Mouse (Mus musculus) CH12.LX (cell line): ENCODE results near the gene Xpnpep2. TPM values are rescaled to one million over a fixed set of nuclear protein-coding genes. Genes with fewer than 3 reads are reported as not detected.

Source experiments
- DNase-seq: peaks from one replicate; pipeline ENCODE4 v3.0.0-alpha.2; 2013; ENCODE audit errors: extremely low read depth
- H3K27ac ChIP-seq: 2 replicates; pipeline ENCODE4 v1.5.1; 2012; ENCODE audit warnings: low read depth, mild to moderate bottlenecking, control low read depth, moderate library complexity; ENCODE audit not compliant: insufficient read depth
- H3K27me3 ChIP-seq: replicated peaks from 2 replicates; pipeline ENCODE3; 2012; ENCODE audit warnings: inconsistent platforms
- H3K36me3 ChIP-seq, 2 experiments: replicated peaks in 1 of 2; 2 replicates each; pipeline versions ENCODE3 to v1.6.1; 2012; ENCODE audit warnings: inconsistent platforms in 1 of 2, low read length in 1 of 2, mild to moderate bottlenecking in 1 of 2, mixed read lengths in 1 of 2, moderate library complexity in 1 of 2; ENCODE audit not compliant: control insufficient read depth in 1 of 2, insufficient read depth in 1 of 2
- H3K4me1 ChIP-seq, 2 experiments: 2 replicates each; pipeline ENCODE4 v1.6.1; 2012; ENCODE audit warnings: inconsistent platforms in 1 of 2, moderate library complexity in 1 of 2; ENCODE audit not compliant: insufficient read depth in 2 of 2, control insufficient read depth in 1 of 2
- H3K4me2 ChIP-seq: 2 replicates; pipeline ENCODE4 v1.6.1; 2012; ENCODE audit warnings: low read depth, mild to moderate bottlenecking, control low read depth; ENCODE audit not compliant: poor library complexity, insufficient read depth, severe bottlenecking
- H3K4me3 ChIP-seq, 3 experiments: fragments of 150-350 bp in 1 of 3; sonication (generic) in 1 of 3; replicated peaks in 1 of 3; 2 replicates each; pipeline versions ENCODE3 to v1.5.1; 2011 to 2012; ENCODE audit warnings: low read depth in 2 of 3, low read length in 2 of 3, mild to moderate bottlenecking in 2 of 3, moderate library complexity in 2 of 3, control low read depth in 1 of 3, improper control_type of control experiment in 1 of 3, inconsistent platforms in 1 of 3, mixed read lengths in 1 of 3; ENCODE audit not compliant: poor library complexity in 1 of 3
- H3K79me2 ChIP-seq: replicated peaks from 2 replicates; pipeline ENCODE4 v1.6.1; 2012; ENCODE audit warnings: mild to moderate bottlenecking, moderate library complexity; ENCODE audit not compliant: control insufficient read depth, poor library complexity, insufficient read depth, severe bottlenecking; ENCODE audit errors: extremely low read depth
- H3K9ac ChIP-seq: 2 replicates; pipeline ENCODE4 v1.6.1; 2012; ENCODE audit warnings: low read depth, mild to moderate bottlenecking, control low read depth, moderate library complexity; ENCODE audit not compliant: insufficient read depth
- H3K9me3 ChIP-seq: replicated peaks from 2 replicates; pipeline ENCODE3; 2012; ENCODE audit warnings: low read length, inconsistent platforms, mixed read lengths
- BHLHE40 ChIP-seq: IDR thresholded peaks from 2 replicates; pipeline ENCODE4 v1.6.1; 2011; ENCODE audit warnings: mild to moderate bottlenecking, low read depth, low read length, improper control_type of control experiment
- CHD2 ChIP-seq: IDR thresholded peaks from 2 replicates; pipeline ENCODE4 v1.6.1; 2011; ENCODE audit warnings: low read length, improper control_type of control experiment
- E2F4 ChIP-seq: IDR thresholded peaks from 2 replicates; pipeline ENCODE4 v1.6.1; 2011; ENCODE audit warnings: low read depth, low read length, improper control_type of control experiment; ENCODE audit not compliant: insufficient replicate concordance
- EP300 ChIP-seq: IDR thresholded peaks from 2 replicates; pipeline ENCODE4 v1.6.1; 2011; ENCODE audit warnings: low read length, improper control_type of control experiment
- HCFC1 ChIP-seq: IDR thresholded peaks from 2 replicates; pipeline ENCODE4 v1.6.1; 2012; ENCODE audit warnings: low read depth, mild to moderate bottlenecking, inconsistent platforms, low read length, improper control_type of control experiment
- IRF4 ChIP-seq: IDR thresholded peaks from 2 replicates; pipeline ENCODE4 v1.6.1; 2014; ENCODE audit warnings: low read depth, mild to moderate bottlenecking, inconsistent platforms, low read length, improper control_type of control experiment
- JUN ChIP-seq: IDR thresholded peaks from 2 replicates; pipeline ENCODE4 v1.6.1; 2011; ENCODE audit warnings: low read depth, mild to moderate bottlenecking, low read length, improper control_type of control experiment, moderate library complexity; ENCODE audit not compliant: insufficient read depth
- JUND ChIP-seq: conservative IDR thresholded peaks from 2 replicates; pipeline ENCODE4 v1.6.1; 2011; ENCODE audit warnings: low read depth, low read length, improper control_type of control experiment
- MAFK ChIP-seq: IDR thresholded peaks from 2 replicates; pipeline ENCODE4 v1.6.1; 2011; ENCODE audit warnings: low read length, improper control_type of control experiment; ENCODE audit not compliant: insufficient replicate concordance
- MAZ ChIP-seq: IDR thresholded peaks from 2 replicates; pipeline ENCODE4 v1.6.1; 2012; ENCODE audit warnings: low read depth, mild to moderate bottlenecking, inconsistent platforms, low read length, improper control_type of control experiment, moderate library complexity
- MEF2A ChIP-seq: IDR thresholded peaks from 2 replicates; pipeline ENCODE4 v1.6.1; 2014; ENCODE audit warnings: low read depth, mild to moderate bottlenecking, inconsistent platforms, low read length, improper control_type of control experiment, borderline replicate concordance
- MXI1 ChIP-seq: IDR thresholded peaks from 2 replicates; pipeline ENCODE4 v1.6.1; 2011; ENCODE audit warnings: mild to moderate bottlenecking, low read depth, low read length, improper control_type of control experiment
- MYC ChIP-seq: IDR thresholded peaks from 2 replicates; pipeline ENCODE4 v1.6.1; 2011; ENCODE audit warnings: low read depth, mild to moderate bottlenecking, improper control_type of control experiment, low read length
- NRF1 ChIP-seq: IDR thresholded peaks from 2 replicates; pipeline ENCODE4 v1.6.1; 2014; ENCODE audit warnings: low read depth, mild to moderate bottlenecking, inconsistent platforms, low read length, improper control_type of control experiment, moderate library complexity
- PAX5 ChIP-seq: IDR thresholded peaks from 2 replicates; pipeline ENCODE4 v1.6.1; 2012; ENCODE audit warnings: low read length, inconsistent platforms, mixed read lengths
- POLR2AphosphoS2 ChIP-seq: IDR thresholded peaks from 2 replicates; pipeline ENCODE4 v1.6.1; 2011; ENCODE audit warnings: low read depth, low read length, improper control_type of control experiment
- RAD21 ChIP-seq: IDR thresholded peaks from 2 replicates; pipeline ENCODE4 v1.6.1; 2011; ENCODE audit warnings: low read depth, mild to moderate bottlenecking, low read length, improper control_type of control experiment, moderate library complexity
- RCOR1 ChIP-seq: conservative IDR thresholded peaks from 2 replicates; pipeline ENCODE4 v1.6.1; 2012; ENCODE audit warnings: low read depth, mild to moderate bottlenecking, inconsistent platforms, low read length, improper control_type of control experiment
- TBP ChIP-seq: conservative IDR thresholded peaks from 2 replicates; pipeline ENCODE4 v1.6.1; 2011; ENCODE audit warnings: low read depth, low read length, improper control_type of control experiment
- TCF12 ChIP-seq: IDR thresholded peaks from 2 replicates; pipeline ENCODE4 v1.6.1; 2014; ENCODE audit warnings: low read depth, mild to moderate bottlenecking, inconsistent platforms, low read length, improper control_type of control experiment
- USF1 ChIP-seq: IDR thresholded peaks from 2 replicates; pipeline ENCODE4 v1.6.1; 2014; ENCODE audit warnings: low read depth, mild to moderate bottlenecking, inconsistent platforms, low read length, improper control_type of control experiment
- ZC3H11A ChIP-seq: IDR thresholded peaks from 2 replicates; pipeline ENCODE4 v1.6.1; 2012; ENCODE audit warnings: low read depth, mild to moderate bottlenecking, inconsistent platforms, low read length, improper control_type of control experiment
- ZMIZ1 ChIP-seq: IDR thresholded peaks from 2 replicates; pipeline ENCODE4 v1.6.1; 2012; ENCODE audit warnings: low read depth, mild to moderate bottlenecking, inconsistent platforms, low read length, improper control_type of control experiment
- ZNF384 ChIP-seq: IDR thresholded peaks from 2 replicates; pipeline ENCODE4 v1.6.1; 2012; ENCODE audit warnings: low read depth, low read length, improper control_type of control experiment, inconsistent platforms
- dilution Hi-C: fragments of 300-500 bp; cut with MboI; formaldehyde crosslinking; loops from 2 replicates; pipeline ENCODE4 v1.14.3; 2020; ENCODE audit warnings: low sequenced_read_pairs; ENCODE audit not compliant: extremely low pct_unique_long_range_greater_than_20kb, extremely low pct_ligation_motif_present
- in situ Hi-C: fragments of 300-500 bp; cut with MboI; formaldehyde crosslinking; loops from 3 replicates; pipeline ENCODE4 v1.14.3; 2019; ENCODE audit warnings: low sequenced_read_pairs, low pct_ligation_motif_present, low pct_unique_long_range_greater_than_20kb, mixed read lengths
- polyA plus RNA-seq: library from polyadenylated mRNA; unstranded; fragments of >175 nt; gene quantifications from 2 replicates; pipeline ENCODE4 v1.2.1, GENCODE M21; 2012; ENCODE audit warnings: low read depth; ENCODE audit not compliant: insufficient read length
- total RNA-seq, 2 experiments: library from RNA; depleted of rRNA; stranded (reverse); fragments of 300-350 nt in 1 of 2; fragments of >200 nt in 1 of 2; gene quantifications; 2 replicates each; pipeline ENCODE4 v1.2.3; 2012 to 2014

The Xpnpep2 gene
- total and polyA plus RNA-seq, 3 experiments, result 0.05 to 0.14 (median 0.08) TPM

GRCm38 (mm10) chrX:48103256-48103655 lies 5.3 kb upstream of the Xpnpep2 start:
- dilution Hi-C loops (no loop called here), in situ Hi-C loops (no loop called here)
- Histone ChIP-seq H3K4me3 (no peak overlapping the region), H3K79me2 (no peaks in the 10 kb centered on the region), H3K9me3 (no peaks in the 10 kb centered on the region), H3K9ac (no peak overlapping the region), H3K27ac (no peak overlapping the region), H3K4me1 (peaks cover 0 to 12% of the 10 kb centered on the region in 2 experiments; a peak in 2 of 4 replicates), H3K27me3 (no peaks in the 10 kb centered on the region), H3K36me3 (no peaks in the 10 kb centered on the region), H3K4me2 (no peak overlapping the region)
- DNase-seq, result no peak
- TF ChIP-seq MEF2A, result no peak
- TF ChIP-seq TCF12, result no peak
- TF ChIP-seq MAFK, result no peak
- TF ChIP-seq IRF4, result no peak
- no peak for TF ChIP-seq MXI1
- no peak for TF ChIP-seq NRF1
- TF ChIP-seq E2F4, result no peak
- TF ChIP-seq BHLHE40, result no peak
- TF ChIP-seq PAX5, result no peak
- TF ChIP-seq JUN, result no peak
- no peak for TF ChIP-seq ZMIZ1
- no peak for TF ChIP-seq ZC3H11A

DNA sequence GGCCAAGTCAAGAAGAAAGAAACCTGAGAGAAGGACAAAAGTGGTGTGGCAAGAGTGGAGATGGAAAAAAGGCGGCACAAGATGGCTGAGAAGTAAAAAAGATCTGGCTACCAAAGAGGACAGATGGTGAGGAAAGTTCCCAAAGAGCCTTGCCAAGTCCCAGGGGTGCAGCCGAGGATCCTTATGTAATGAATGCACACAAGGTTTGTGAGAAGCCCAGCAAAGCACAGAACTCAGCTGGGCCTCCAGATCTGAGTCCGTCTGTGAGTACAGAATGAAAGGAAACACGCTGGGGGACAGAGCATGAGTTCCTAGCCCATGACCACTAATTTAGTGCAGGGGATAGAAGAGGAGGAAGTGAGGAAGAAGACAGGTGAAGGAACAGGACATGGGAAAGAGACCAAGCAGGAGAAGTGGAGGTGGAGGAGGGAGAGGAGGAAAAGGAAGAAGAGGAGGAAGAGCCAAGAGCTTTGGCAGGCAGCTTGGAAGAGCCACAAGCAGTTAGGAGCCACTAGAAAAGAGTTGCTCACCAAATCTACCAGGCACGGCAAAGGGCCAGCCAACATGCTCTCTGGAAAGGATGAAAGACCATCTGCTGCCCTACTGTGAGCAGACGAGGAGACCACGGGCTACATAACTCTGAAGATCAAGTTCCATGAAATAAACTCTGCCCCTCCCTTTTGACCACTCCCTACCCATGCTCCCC lies 3.6 kb upstream of the Xpnpep2 start:
- no peak for TF ChIP-seq TCF12
- no peak for TF ChIP-seq MAFK
- no peak for TF ChIP-seq E2F4
- no peak for TF ChIP-seq IRF4
- TF ChIP-seq HCFC1, result no peak
- no peak for TF ChIP-seq RAD21
- TF ChIP-seq CHD2, result no peak
- TF ChIP-seq JUND, result no peak
- TF ChIP-seq TBP, result no peak
- no peak for TF ChIP-seq ZNF384
- no peak for TF ChIP-seq RCOR1
- no peak for TF ChIP-seq MYC
- no peak for TF ChIP-seq MAZ
- TF ChIP-seq ZC3H11A, result no peak
- no peak for TF ChIP-seq JUN
- no peak for TF ChIP-seq BHLHE40
- no peak for TF ChIP-seq POLR2AphosphoS2
- TF ChIP-seq ZMIZ1, result no peak
- TF ChIP-seq USF1, result no peak
- TF ChIP-seq EP300, result no peak
- no peak overlapping the region for H3K4me3 ChIP-seq
- no peak overlapping the region for H3K27ac ChIP-seq
- dilution Hi-C loops (no loop called here), in situ Hi-C loops (no loop called here)
- H3K4me1 ChIP-seq, result peaks cover 0 to 19% of the 10 kb centered on the region in 2 experiments; a peak in 2 of 4 replicates
- no peak overlapping the region for H3K4me2 ChIP-seq
- DNase-seq, result no peak
- H3K9me3 ChIP-seq, result no peaks in the 10 kb centered on the region
- no peaks in the 10 kb centered on the region for H3K79me2 ChIP-seq
- H3K27me3 ChIP-seq, result no peaks in the 10 kb centered on the region
- H3K36me3 ChIP-seq, result no peaks in the 10 kb centered on the region
- H3K9ac ChIP-seq, result no peak overlapping the region
